Mouse (Mus musculus) cortical plate, adult 2 months (tissue): ENCODE data around the gene Thyn1.

Source experiments
- CTCF ChIP-seq: fragments of 200-500 bp; IDR thresholded peaks from 2 replicates; pipeline ENCODE4 v1.5.1; 2011; ENCODE audit warnings: mild to moderate bottlenecking, control low read depth, low read length; ENCODE audit not compliant: insufficient read depth; ENCODE audit errors: extremely low read depth
- POLR2A ChIP-seq: fragments of 200-500 bp; IDR thresholded peaks from 2 replicates; pipeline ENCODE4 v1.6.1; 2011; ENCODE audit warnings: mild to moderate bottlenecking, low read length, control low read depth; ENCODE audit not compliant: insufficient read depth; ENCODE audit errors: extremely low read depth

DNA sequence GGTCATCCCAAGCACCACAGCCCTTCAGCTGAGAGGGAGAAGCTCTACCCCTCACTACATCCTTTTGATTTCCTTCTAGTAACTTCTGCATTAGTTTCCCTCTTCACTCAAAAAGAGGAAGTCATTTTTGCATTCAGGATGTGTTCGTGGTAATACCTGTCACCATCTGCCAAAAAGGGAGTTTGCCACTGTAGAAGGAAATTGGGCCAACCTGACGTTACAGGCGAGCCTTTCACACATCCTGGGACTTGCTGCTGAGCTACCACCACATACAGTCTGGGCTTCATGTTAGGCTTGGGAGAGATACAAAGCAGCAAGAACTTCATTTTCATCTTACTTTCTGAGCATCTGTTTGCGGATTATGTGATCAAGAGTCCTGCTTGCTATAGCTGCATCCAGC, 24.2 kb downstream of the Thyn1 start:
- TF ChIP-seq CTCF = no peak
- no peak for TF ChIP-seq POLR2A
